Mouse (Mus musculus): ENCODE data around the gene Eif2ak1.
"Not testable (repeated sequence)": the region's sequence is repeated elsewhere in the genome, so short reads cannot be mapped to it uniquely, and the experiment has no call there.

Gene Eif2ak1

DNA sequence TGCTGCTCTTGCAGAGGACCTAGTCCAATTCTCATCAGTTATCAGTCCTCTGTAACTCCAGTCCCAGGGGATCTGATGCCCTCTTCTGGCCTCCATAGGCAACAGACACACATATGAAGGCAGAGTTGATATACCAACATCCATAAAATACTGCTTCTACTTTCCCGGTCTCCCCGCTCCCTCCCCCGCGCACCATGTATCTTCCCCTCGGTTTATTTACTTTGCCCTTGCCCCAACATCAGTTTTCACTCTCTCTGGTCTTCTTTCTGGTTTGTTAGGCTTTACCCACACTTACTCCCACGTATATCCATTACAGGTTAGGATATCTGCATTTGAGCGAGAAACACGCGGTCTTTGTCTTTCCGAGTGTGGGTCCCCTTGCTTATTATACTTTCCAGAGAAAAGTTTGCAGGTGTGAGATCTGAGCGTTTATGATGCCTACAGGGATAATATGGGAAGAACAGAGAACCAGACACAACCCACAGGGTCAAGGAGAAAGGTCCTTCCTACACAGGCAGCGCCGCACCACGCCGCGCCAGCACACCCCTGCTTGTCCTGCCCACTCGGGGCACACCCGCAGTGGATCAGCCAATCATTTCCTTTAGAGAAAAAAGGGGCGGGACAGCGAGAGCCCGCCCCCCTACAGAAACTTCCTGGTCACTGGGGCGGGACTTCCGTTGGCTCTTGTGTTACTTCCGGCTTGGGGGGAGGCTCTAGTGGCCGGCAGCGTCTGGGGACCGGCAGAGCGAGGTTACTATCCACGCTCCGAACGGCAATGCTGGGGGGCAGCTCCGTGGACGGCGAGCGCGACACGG lies at the start of gene Eif2ak1:
Eif2ak1 (plus strand) TSS at position 673 of the 815 bp plus-strand sequence.
- DNase-seq (ENCODE audit: low read depth, low spot score) = peak; percentile 98

DNA sequence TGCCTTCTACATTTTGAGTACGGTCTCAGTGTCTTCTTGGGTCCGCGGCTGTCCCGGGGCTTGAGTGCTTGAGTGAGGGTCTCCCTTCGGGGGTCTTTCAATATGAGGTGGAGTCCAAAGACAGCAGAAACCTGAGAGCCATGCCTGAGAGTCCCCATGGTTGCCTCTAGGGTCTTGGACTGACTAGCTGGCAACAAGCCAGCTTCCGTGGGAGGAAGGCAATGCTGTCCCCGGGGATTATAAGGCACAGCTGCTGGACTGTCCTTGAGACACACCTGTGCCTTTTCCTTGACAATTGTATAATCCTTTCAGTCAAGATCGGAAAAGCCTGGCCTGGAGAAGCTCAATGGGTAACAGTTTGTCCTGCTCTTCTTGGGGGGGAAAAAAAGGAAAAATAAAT lies 35.6 kb upstream of the Eif2ak1 start:
- no peak for DNase-seq (ENCODE audit: low read depth, low spot score)

DNA sequence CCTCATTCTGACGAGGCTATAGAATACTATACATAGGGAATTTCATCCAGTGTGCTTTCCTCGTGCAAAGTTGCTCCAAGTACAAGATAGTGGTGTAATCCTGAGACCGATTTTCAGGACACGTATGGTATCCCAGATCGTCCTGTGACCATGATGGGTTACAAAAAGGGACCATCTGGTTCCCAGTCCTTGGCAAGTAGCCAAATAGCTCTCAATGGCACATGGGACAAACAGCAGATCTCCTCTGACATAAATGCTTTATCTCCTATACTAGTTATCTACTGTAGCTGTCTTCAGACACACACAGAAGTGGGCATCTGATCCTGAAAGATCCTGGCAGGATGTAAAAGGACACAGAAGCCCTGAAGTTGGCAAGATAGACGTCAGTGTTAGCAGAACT lies 32.2 kb upstream of the Eif2ak1 start:
- peak; percentile 3 for DNase-seq (ENCODE audit: low read depth, low spot score)

DNA sequence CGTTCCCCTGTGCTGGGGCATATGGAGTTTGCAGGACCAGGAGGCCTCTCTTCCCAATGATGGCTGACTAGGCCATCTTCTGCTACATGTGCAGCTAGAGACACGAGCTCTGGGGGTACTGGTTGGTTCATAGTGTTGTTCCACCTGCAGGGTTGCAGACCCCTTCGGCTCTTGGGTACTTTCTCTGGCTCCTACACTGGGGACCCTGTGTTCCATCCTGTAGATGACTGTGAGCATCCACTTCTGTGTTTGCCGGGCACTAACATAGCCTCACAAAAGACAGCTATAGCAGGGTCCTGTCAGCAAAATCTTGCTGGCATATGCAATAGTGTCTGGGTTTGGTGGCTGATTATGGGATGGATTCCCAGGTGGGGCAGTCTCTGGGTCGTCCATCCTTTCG lies 16.4 kb upstream of the Eif2ak1 start:
- DNase-seq (ENCODE audit: low read depth, low spot score) = not testable (repeated sequence)

DNA sequence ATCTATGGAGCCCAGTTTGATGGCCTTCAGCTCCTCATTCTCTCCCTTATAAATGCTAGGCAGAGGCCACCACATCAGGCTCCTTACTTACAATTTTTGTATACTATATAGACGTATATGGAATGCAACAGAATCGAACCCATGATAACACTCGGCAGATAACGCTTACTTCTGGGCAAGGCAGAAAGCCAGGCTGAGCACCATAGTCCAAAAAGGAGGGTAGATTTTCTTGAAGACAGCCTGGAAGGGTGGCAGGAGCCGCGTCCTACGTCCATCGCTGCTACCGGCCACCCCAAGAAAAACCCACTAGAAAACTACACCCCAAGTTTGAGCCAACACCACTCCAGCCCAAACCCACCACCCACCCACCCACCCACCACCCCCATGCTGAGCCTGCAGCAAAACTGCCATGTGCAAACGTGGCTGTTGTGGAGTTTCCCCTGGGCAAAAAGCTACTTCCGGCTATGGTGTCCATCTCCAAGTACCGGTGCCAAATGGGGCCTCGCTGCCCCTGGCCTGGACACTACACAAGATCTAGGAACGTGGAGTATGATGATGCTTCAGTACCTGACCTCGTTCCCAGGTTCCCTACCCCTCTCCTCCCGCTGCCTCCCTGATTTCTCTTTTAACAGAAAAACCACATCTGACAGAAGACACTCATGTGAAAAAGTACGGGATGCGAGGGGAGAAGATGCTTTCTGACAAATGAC lies 13.4 kb upstream of the Eif2ak1 start:
- DNase-seq (ENCODE audit: low read depth, low spot score) = no peak

DNA sequence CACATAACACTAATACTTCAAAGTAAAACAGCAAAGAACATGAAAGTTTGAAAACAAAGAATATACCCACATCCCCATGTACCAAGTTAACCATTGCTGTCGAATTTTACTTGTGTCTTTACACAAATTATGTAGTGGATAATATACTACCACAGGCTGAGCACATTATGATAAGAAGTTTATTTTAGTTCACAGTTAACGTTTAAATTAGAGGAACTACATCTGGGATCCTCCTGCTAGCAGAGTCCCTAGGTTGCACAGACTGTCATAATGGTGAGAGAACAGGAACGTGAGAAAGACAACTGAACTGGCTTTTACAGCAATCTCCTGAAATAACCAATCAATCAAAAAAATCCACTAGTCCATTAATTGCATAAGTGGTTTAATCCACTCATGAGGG lies 10.3 kb upstream of the Eif2ak1 start:
- DNase-seq (ENCODE audit: low read depth, low spot score) = no peak

DNA sequence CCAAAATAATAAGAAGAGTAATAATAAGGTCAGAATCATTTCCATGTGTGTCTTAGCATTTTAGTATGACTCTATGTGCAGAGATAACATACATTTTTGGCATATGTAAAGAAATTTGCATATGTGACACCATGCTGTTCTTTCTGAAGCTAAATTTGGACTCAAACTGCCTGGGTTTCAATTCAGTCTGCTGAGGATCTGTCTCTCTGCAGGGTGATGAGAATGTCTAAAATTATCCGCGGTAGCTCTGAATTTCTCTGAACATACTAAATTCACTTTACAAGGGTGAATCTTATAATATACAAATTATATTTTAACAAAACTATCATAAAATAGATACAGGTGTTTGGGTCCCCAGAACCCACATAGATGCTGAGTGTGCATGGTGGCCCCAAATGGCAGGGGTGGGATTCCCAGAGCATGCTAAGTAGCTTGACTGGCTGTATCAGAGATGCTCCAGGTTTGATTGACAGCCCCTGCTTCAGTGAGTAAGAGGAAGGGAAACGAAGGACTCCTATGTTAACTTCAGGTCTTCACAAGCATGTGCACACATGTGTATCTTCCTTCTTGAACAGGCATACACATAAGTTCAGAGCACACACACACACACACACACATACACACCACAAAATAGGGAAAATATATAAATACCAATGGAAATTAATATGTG lies 8.0 kb upstream of the Eif2ak1 start:
- peak; percentile 49 for DNase-seq (ENCODE audit: low read depth, low spot score)

DNA sequence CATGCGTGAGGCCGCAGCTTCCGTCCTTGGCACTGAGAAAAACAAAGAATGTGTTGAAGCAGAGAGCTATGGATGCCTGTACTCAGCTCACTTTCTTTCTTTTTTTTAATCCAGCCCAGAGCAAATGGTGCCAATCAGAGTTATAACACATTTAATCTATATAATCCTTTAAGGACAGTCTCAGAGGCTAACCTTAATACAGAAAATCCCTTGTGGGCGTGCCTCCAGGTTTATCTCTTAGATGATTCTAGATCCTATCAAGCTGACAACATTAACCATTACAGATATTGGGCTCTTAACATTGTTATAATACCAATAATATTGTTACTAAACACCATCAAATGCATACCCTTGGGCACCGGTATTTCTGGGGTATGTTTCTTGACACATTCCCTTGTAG lies 5.9 kb upstream of the Eif2ak1 start:
- no peak for DNase-seq (ENCODE audit: low read depth, low spot score)

DNA sequence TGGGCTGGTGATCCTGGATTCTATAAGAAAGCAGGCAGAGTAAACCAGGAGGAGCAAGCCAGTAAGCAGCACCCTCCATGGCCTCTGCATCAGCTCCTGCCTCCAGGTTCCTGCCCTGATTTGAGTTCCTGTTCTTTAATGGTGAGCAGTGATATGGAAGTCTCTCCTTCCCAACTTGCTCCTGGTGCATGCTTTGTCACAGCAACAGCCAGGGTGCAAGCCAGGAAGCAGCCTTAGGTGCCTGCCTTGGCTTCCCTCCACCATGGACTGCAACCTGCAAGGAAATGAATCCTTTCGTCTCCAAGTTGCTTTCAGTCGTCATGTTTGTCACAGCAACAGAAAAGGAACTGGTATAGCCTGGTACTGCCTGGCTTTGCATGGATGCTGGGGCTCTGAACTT lies 3.0 kb upstream of the Eif2ak1 start:
- no peak for DNase-seq (ENCODE audit: low read depth, low spot score)

DNA sequence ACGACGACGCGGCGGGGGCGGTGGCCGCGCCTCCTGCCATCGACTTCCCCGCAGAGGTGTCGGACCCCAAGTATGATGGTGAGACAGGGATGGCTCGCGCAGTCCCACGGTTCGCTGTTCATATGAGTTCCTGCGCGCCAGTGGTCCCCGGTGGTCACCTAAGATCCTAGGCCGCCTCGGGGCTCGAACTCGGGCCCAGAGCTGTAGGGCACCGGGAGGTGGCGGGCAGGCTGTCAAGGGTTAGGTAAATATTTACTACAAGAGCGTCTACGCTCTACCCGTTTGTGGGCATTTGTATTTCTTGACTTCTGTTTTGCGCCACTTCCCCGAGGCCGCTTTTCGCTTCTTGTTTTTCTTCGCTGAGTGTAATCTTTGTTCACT lies 333 bp downstream of the Eif2ak1 start:
- DNase-seq (ENCODE audit: low read depth, low spot score) = no peak

DNA sequence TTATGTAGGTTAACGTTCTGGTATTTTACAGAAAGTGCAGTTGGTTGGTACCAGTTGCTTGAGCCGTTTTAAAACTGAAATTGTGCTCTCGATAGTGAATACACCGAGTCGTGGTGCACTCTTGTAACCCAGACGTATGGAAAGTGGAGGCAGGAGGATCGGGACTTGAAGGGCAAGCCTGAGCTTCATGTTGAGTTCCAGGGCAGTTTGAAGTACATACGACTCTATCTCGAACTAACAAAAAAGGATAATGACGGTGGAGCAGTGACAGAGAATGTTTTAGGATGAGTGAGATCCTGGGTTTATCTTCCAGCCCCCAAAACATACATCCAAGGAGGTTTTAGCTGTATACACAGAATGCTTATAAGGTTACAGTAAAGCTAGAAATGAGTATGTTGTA lies 873 bp downstream of the Eif2ak1 start:
- DNase-seq (ENCODE audit: low read depth, low spot score) = no peak

DNA sequence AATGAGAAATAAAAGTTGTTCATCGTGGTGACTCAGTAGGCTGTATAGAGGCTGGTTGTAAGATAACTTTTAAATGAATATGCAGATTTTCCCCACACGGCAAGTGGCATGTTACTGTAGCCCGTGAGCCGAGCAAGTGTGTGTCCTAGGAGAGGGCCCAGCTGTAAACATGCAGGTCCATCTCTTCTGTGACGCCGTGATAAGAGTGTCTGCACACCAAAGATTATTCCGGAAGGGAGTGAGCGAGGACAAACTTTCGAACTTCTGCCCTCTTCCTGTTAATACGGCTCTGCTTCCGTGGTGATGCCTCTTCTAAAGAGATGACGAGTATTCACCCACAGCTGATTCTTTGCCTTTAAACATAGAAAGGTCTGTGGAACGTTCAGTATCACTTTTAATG lies 1.4 kb downstream of the Eif2ak1 start:
- no peak for DNase-seq (ENCODE audit: low read depth, low spot score)

DNA sequence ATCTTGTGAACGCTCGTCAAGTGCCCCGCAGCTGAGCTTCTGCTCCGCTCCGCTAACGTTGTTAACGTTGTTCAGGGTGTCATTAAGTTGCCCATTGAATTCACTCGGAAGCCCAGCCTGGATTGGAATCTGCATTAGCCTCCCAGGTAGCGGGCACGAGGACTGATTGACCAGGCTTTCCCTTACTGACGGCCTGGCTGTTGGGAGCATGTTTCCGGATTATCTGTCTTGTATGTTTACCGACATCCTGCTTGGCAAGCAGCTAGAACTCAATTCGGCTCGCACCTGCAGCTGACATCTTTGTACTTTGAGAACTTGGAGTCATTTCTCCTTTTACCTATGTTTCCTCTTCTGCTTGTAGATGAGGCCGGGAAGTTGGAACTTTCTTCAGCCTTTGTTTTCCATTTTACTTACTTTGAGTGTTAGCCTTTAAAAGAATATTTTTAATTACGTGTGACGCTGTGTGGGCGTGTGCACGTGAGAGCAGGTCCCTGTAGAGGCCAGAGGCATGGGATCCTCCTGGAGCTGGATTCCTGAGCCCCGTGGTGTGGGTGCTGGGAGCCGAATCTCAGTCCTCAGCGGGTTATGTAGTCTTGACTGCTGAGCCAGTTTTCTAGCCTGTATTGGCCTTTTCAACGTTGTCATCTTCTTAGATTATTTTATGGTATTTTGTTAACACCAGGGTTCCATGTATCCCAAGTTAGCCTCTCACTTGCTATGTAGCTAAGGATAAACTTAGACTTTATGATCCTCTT lies 2.5 kb downstream of the Eif2ak1 start:
- no peak for DNase-seq (ENCODE audit: low read depth, low spot score)

DNA sequence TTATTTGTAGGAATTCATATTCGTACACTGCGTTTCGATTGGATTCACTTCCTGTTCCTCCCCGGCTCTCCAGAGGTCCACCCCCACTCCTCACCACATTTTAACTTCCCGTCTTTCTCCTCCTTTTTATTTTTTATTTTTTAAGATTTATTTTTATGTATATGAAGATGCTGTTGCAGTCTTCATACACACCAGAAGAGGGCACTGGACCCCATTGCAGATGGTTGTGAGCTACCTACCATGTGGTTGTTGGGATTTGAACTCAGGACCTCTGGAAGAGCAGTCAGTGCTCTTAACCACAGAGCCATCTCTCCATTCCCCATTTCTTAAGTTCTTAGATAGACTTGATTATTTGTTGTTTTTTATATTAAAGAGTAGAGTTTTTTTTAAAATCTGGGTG lies 3.2 kb downstream of the Eif2ak1 start:
- DNase-seq (ENCODE audit: low read depth, low spot score) = no peak

DNA sequence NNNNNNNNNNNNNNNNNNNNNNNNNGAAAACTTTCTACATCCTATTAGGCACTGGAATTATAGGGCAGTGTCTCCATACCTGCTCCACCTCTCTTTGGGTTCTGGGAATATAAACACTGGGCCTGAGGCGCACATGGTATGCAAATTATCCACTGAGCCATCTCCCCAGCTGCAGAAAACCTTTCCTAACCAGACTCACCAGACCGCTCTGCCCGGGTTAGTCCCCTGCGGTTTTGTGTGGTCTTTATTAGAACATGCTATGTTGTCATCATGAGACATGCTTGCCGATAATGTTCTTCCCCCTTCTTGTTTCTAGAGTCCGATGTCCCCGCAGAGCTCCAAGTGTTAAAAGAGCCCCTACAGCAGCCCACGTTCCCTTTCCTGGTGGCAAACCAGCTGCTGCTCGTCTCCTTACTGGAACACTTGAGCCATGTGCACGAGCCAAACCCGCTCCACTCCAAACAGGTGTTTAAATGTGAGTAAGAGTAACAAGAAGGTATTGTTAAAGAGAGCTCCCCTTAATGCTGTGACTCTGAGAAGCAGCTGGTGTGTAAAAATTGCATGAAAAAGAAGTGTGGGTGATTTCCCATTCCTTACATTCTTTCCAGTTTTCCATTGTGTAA lies 54.1 kb downstream of the Eif2ak1 start:
- peak; percentile 13 for DNase-seq (ENCODE audit: low read depth, low spot score)

DNA sequence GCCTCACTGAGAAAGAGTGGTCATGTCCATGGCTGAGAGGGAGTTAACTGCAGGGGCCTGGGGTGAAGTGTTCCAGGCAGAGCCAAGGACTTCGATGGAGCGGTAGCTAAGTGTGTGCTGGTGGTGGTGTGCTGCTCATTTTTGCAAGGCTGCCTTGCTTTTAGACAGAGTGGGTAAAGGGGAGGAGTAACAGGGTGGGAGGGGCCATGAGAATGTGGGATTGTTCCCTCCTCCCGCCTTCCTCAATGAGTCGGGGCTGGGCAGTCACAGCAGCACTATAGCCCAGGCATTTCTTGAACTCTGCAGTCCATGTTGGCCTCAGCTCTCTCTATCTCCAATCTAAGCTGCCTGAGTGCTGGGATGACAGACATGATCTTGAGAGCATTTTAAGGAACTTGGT lies 57.0 kb downstream of the Eif2ak1 start:
- DNase-seq (ENCODE audit: low read depth, low spot score) = no peak

DNA sequence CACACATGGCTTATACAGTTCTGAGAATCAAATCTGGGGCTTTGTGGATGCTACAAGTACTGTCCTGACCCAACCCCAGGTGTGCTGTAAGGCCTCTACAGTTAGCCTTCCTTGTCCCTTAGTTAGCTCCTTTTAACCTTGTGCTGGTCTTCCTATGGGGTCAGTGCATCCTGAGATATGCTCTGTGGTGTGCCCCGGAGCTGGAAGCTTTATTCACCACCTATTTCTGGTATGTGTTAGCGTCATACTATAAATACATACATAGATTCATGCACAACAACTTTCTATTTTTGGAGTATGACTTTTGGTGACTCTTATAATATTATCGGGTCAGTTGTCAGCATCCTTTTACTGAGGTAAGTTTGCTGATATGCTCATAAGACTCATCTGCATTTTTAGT lies 67.7 kb downstream of the Eif2ak1 start:
- DNase-seq (ENCODE audit: low read depth, low spot score) = no peak

DNA sequence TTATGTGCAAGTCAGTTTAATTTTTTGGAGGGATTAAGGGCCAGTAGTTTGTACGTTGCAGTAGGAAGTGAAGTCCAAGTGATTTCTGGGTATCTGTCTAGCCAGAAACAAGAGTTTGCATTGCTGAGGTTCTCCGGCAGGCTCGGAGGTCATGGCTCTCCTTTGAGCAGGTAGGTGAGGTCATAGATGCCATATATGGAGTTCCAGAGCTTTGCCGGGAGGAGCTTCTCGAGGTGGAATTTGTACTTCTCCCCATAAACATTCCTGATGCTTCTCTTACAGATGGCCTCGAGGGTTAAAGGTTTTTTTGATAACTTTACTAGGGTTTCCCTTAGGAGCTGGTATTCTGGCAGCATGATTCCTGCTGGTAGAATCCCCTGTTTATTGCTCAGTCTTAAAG lies 73.2 kb downstream of the Eif2ak1 start:
- DNase-seq (ENCODE audit: low read depth, low spot score) = no peak

DNA sequence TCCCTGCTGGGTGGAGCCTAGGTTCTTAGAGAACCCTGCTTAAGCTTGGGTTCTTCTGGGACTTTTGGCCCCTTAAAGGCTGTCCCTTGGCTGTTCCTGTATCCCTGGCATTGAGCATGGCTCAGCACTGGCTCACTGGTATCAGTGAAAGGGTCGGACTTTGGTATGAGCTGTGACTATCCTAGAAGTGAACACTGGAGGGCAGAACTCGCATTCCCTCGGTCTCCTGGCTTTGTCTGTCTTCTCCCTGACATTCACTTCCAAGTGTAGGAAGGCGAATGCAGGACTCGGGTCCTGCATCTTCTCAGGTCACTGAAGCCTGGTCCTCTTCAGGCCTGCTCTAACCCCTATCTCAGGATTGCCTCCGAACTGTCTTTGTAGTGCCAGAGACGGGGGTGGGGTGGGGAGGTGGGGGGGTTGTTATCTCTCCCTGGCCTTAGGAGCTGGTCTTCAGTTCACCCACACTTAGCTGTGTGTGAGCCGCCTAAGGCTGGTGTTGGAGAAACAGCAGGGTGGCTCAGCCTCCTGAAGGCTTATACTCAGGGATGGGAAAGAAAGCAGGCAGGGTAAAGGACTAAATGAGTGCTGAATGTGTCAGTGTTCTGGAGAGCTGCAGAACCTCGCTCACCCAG lies 74.8 kb downstream of the Eif2ak1 start:
- DNase-seq (ENCODE audit: low read depth, low spot score) = peak; percentile 51

DNA sequence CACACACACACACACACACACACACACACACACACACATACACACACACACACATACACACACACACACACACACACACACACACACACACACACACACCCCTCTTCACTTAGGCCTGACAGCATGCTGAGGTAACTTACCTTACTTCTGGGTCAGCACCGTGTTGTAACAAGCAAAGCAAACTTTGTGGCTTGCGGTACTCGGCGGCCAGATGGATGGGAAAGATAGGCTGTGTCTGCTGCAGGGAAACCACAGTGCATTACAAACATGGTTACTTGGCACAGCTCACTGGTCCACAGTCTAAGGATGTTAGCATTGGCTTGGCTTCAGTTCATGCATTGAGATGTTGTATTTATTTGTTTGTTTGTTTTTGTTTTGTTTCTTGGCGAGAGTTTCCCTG lies 75.8 kb downstream of the Eif2ak1 start:
- no peak for DNase-seq (ENCODE audit: low read depth, low spot score)
